Mouse (Mus musculus): ENCODE measurements around the gene Mtmr3.

DNA sequence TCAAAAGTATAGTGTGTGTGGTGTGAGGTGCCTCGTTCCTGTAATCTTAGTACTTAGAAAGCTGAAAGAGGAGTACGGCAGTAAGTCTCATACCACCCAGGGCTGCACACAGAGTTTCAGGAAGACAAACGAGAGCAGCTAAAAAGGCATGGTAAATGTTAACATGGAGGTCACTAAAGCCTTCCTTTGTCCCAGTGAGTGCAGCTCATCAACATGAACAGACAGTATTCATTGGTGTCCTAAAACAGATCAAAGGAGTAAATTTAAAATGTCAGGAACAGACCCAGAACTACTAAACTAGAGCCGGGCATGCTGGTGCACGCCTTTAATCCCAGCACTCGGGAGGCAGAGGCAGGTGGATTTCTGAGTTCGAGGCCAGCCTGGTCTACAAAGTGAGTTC is 75.7 kb downstream of the Mtmr3 start:
- TF ChIP-seq CTCF (IDR thresholded peaks at IDR 0.05; ENCODE audit: low read depth, low read length) (no peak), TAL1 (conservative IDR thresholded peaks at IDR 0.05; ENCODE audit: low read depth, low read length) (no peak), GATA1 (IDR thresholded peaks at IDR 0.05; ENCODE audit: borderline replicate concordance, low read length) (no peak), POLR2AphosphoS5 (IDR thresholded peaks at IDR 0.05; ENCODE audit: insufficient replicate concordance, low read depth, low read length) (no peak)

All from G1E (cell line).